Mouse (Mus musculus): Measurements from ENCODE around the gene Otop2.

DNA sequence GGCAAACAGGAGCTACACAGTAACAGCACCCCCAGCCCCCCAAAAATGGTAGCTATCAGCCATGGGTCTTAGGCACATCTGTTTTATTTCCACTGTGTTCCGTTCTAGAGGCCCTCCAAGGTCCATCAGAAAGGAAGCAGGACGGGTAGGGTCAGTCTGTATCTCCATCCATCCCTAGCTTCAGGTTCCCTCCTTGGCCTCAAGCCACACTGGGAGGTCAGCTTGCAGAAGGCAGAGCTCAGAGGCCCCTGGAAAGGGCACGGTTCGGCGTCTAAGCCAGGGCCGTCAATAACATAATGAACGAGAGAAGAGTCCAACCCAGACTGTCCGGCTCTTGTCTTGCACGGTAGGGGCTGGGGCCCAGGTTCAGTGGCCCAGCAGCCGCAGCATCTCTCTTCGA lies 39.0 kb upstream of the Otop2 start:
- TF ChIP-seq POLR2A (IDR thresholded peaks at IDR 0.05; ENCODE audit: control insufficient read depth in 1 of 2, insufficient read depth in 1 of 2, low read depth in 1 of 2, low read length in 2 of 2, poor library complexity in 1 of 2) (no peak), CTCF (IDR thresholded peaks at IDR 0.05 in 2 of 3, conservative IDR thresholded peaks at IDR 0.05 in 1 of 3; ENCODE audit: control insufficient read depth in 1 of 3, insufficient read depth in 1 of 3, low read depth in 2 of 3, low read length in 3 of 3, poor library complexity in 1 of 3, severe bottlenecking in 1 of 3) (no peak), HCFC1 (IDR thresholded peaks at IDR 0.05; ENCODE audit: low read depth, low read length) (no peak), E2F4 (IDR thresholded peaks at IDR 0.05; ENCODE audit: borderline replicate concordance, low read depth, low read length) (no peak), UBTF (IDR thresholded peaks at IDR 0.05; ENCODE audit: borderline replicate concordance, insufficient read depth, low read depth, low read length) (no peak), RCOR1 (IDR thresholded peaks at IDR 0.05; ENCODE audit: low read depth, low read length) (no peak), GATA1 (IDR thresholded peaks at IDR 0.05; ENCODE audit: low read depth, low read length) (no peak)
